Mouse (Mus musculus) forebrain, embryonic 12.5 days (tissue): Measurements from ENCODE around the gene Pip4k2a. TPM values are rescaled to one million over a fixed set of nuclear protein-coding genes. Genes with fewer than 3 reads are reported as not detected.

Experiments
- ATAC-seq: fragments of 200-750 bp; cut with Nextera tagmentation; 2 replicates; pipeline ENCODE4 v1.8.0; 2017; ENCODE audit warnings: moderate TSS enrichment; ENCODE audit not compliant: low FRiP score
- H3K27ac ChIP-seq: fragments of 300-500 bp; sonication (generic); 2 replicates; pipeline ENCODE4 v1.5.1; 2016; ENCODE audit warnings: mild to moderate bottlenecking
- H3K27me3 ChIP-seq: fragments of 300-500 bp; sonication (generic); 2 replicates; pipeline ENCODE4 v1.6.1; 2016; ENCODE audit warnings: mild to moderate bottlenecking
- H3K36me3 ChIP-seq: fragments of 300-500 bp; sonication (generic); replicated peaks from 2 replicates; pipeline ENCODE4 v1.6.1; 2016; ENCODE audit warnings: mild to moderate bottlenecking
- H3K4me1 ChIP-seq: fragments of 300-500 bp; sonication (generic); 2 replicates; pipeline ENCODE4 v1.6.1; 2016
- H3K4me2 ChIP-seq: fragments of 300-500 bp; sonication (generic); 2 replicates; pipeline ENCODE4 v1.6.1; 2016; ENCODE audit warnings: mild to moderate bottlenecking, moderate library complexity
- H3K4me3 ChIP-seq: fragments of 300-500 bp; sonication (generic); replicated peaks from 2 replicates; pipeline ENCODE4 v1.5.1; 2016; ENCODE audit warnings: mild to moderate bottlenecking
- H3K9ac ChIP-seq: fragments of 300-500 bp; sonication (generic); 2 replicates; pipeline ENCODE4 v1.6.1; 2016; ENCODE audit warnings: mild to moderate bottlenecking
- H3K9me3 ChIP-seq: fragments of 300-500 bp; sonication (generic); 2 replicates; pipeline ENCODE4 v1.6.1; 2016
- WGBS: fragments of 180-500 bp; shearing (Covaris S2); methylation state at CpG from one replicate; pipeline ENCODE4 v1.1.7; 2016; 5-methylcytosine and 5-hydroxymethylcytosine counted together
- polyA plus RNA-seq: library from polyadenylated mRNA; unstranded; fragments of >200 nt; fragmentation: Nextera tagmentation; extraction: Ambion mirVana; gene quantifications from 2 replicates; pipeline ENCODE4 v1.2.1, GENCODE M21; 2016

Pip4k2a gene
- polyA plus RNA-seq, 1 experiment from 2014 or later, result 9.1 TPM

- H3K4me2 ChIP-seq, result no peak overlapping the region
- ATAC-seq, result no peak
- H3K4me1 ChIP-seq, result peaks cover 4% of the 10 kb centered on the region
- no peak overlapping the region for H3K9ac ChIP-seq
- no peak overlapping the region for H3K27ac ChIP-seq
- H3K27me3 ChIP-seq, result no peaks in the 10 kb centered on the region
- H3K4me3 ChIP-seq, result no peak overlapping the region
- WGBS, result 93% methylated on average over 2 of the region's 2 CpGs
- H3K9me3 ChIP-seq, result 0 out of 2 replicates have a peak, but pooled peaks cover 5% of the 10 kb centered on the region
- no peaks in the 10 kb centered on the region for H3K36me3 ChIP-seq
These were observed 21.8 kb downstream of the Pip4k2a start for GRCm38 (mm10) chr2:18976175-18976574.

- no peak overlapping the region for H3K27ac ChIP-seq
- 63% methylated on average over 4 of the region's 4 CpGs for WGBS
- H3K4me3 ChIP-seq, result no peak overlapping the region
- no peak overlapping the region for H3K4me2 ChIP-seq
- 0 out of 2 replicates have a peak, but pooled peaks cover 5% of the 10 kb centered on the region for H3K9me3 ChIP-seq
- H3K9ac ChIP-seq, result no peak overlapping the region
- H3K27me3 ChIP-seq, result no peaks in the 10 kb centered on the region
- no peaks in the 10 kb centered on the region for H3K36me3 ChIP-seq
- no peak for ATAC-seq
- H3K4me1 ChIP-seq, result peaks cover 4% of the 10 kb centered on the region
These were observed 22.9 kb downstream of the Pip4k2a start for GRCm38 (mm10) chr2:18974882-18975645.

GRCm38 (mm10) chr2:18971564-18971963, 26.4 kb downstream of the Pip4k2a start:
- Histone ChIP-seq H3K4me1 (peaks cover 4% of the 10 kb centered on the region), H3K4me2 (no peak overlapping the region), H3K27me3 (no peaks in the 10 kb centered on the region), H3K9ac (no peak overlapping the region), H3K27ac (no peak overlapping the region), H3K9me3 (0 out of 2 replicates have a peak, but pooled peaks cover 5% of the 10 kb centered on the region), H3K36me3 (no peaks in the 10 kb centered on the region), H3K4me3 (no peak overlapping the region)
- ATAC-seq, result no peak
- WGBS, result 91% methylated on average over 3 of the region's 3 CpGs

GRCm38 (mm10) chr2:18970461-18970860, 27.5 kb downstream of the Pip4k2a start:
- Histone ChIP-seq H3K9ac (no peak overlapping the region), H3K27ac (no peak overlapping the region), H3K36me3 (no peaks in the 10 kb centered on the region), H3K9me3 (0 out of 2 replicates have a peak, but pooled peaks cover 5% of the 10 kb centered on the region), H3K4me3 (no peak overlapping the region), H3K27me3 (no peaks in the 10 kb centered on the region), H3K4me1 (peaks cover 3% of the 10 kb centered on the region), H3K4me2 (no peak overlapping the region)
- 81% methylated on average over 2 of the region's 2 CpGs for WGBS
- no peak for ATAC-seq

- ATAC-seq, result no peak
- Histone ChIP-seq H3K9ac (no peak overlapping the region), H3K9me3 (0 out of 2 replicates have a peak, but pooled peaks cover 5% of the 10 kb centered on the region), H3K4me2 (no peak overlapping the region), H3K4me1 (no peaks in the 10 kb centered on the region), H3K4me3 (no peak overlapping the region), H3K27ac (no peak overlapping the region), H3K27me3 (no peaks in the 10 kb centered on the region), H3K36me3 (no peaks in the 10 kb centered on the region)
- 90% methylated on average over 5 of the region's 5 CpGs for WGBS
These were observed 28.8 kb downstream of the Pip4k2a start for GRCm38 (mm10) chr2:18969066-18969681.

- H3K27ac ChIP-seq, result no peak overlapping the region
- H3K9me3 ChIP-seq, result 0 out of 2 replicates have a peak, but pooled peaks cover under 1% of the 10 kb centered on the region
- WGBS, result 90% methylated on average over 5 of the region's 5 CpGs
- H3K4me2 ChIP-seq, result no peak overlapping the region
- no peaks in the 10 kb centered on the region for H3K4me1 ChIP-seq
- ATAC-seq, result no peak
- no peaks in the 10 kb centered on the region; the same call in 1 of the 2 replicates for H3K27me3 ChIP-seq
- H3K4me3 ChIP-seq, result no peak overlapping the region
- no peak overlapping the region for H3K9ac ChIP-seq
- no peaks in the 10 kb centered on the region for H3K36me3 ChIP-seq
These were observed 30.4 kb downstream of the Pip4k2a start for GRCm38 (mm10) chr2:18967451-18968063.

GRCm38 (mm10) chr2:18966566-18966965, 31.4 kb downstream of the Pip4k2a start:
- Histone ChIP-seq H3K4me2 (no peak overlapping the region), H3K27me3 (no peaks in the 10 kb centered on the region; the same call in 1 of the 2 replicates), H3K9me3 (no peaks in the 10 kb centered on the region), H3K4me1 (no peaks in the 10 kb centered on the region), H3K4me3 (no peak overlapping the region), H3K9ac (no peak overlapping the region), H3K27ac (no peak overlapping the region), H3K36me3 (no peaks in the 10 kb centered on the region)
- no peak for ATAC-seq
- 91% methylated on average over 5 of the region's 5 CpGs for WGBS

GRCm38 (mm10) chr2:18965950-18966349, 32.0 kb downstream of the Pip4k2a start:
- H3K4me2 ChIP-seq, result no peak overlapping the region
- no peak overlapping the region for H3K4me3 ChIP-seq
- no peak overlapping the region for H3K9ac ChIP-seq
- H3K9me3 ChIP-seq, result no peaks in the 10 kb centered on the region
- no peak for ATAC-seq
- no peaks in the 10 kb centered on the region for H3K36me3 ChIP-seq
- no peaks in the 10 kb centered on the region; the same call in 1 of the 2 replicates for H3K27me3 ChIP-seq
- no peaks in the 10 kb centered on the region for H3K4me1 ChIP-seq
- H3K27ac ChIP-seq, result no peak overlapping the region
- WGBS, result 94% methylated on average over 2 of the region's 2 CpGs

GRCm38 (mm10) chr2:18965108-18965507, 32.8 kb downstream of the Pip4k2a start:
- WGBS, result 73% methylated on average over 3 of the region's 3 CpGs
- H3K4me3 ChIP-seq, result no peak overlapping the region
- H3K27me3 ChIP-seq, result no peaks in the 10 kb centered on the region; the same call in 1 of the 2 replicates
- no peaks in the 10 kb centered on the region for H3K36me3 ChIP-seq
- H3K9ac ChIP-seq, result no peak overlapping the region
- H3K4me2 ChIP-seq, result no peak overlapping the region
- peaks cover 7% of the 10 kb centered on the region; the same call in 1 of the 2 replicates for H3K4me1 ChIP-seq
- no peak for ATAC-seq
- H3K9me3 ChIP-seq, result no peaks in the 10 kb centered on the region
- H3K27ac ChIP-seq, result no peak overlapping the region

GRCm38 (mm10) chr2:18963286-18964040, 34.5 kb downstream of the Pip4k2a start:
- ATAC-seq, result no peak
- Histone ChIP-seq H3K27me3 (no peaks in the 10 kb centered on the region; the same call in 1 of the 2 replicates), H3K4me1 (peaks cover 7% of the 10 kb centered on the region; the same call in 1 of the 2 replicates), H3K4me2 (no peak overlapping the region), H3K4me3 (no peak overlapping the region), H3K27ac (no peak overlapping the region), H3K9me3 (no peaks in the 10 kb centered on the region), H3K9ac (no peak overlapping the region), H3K36me3 (no peaks in the 10 kb centered on the region)
- WGBS, result 71% methylated on average over 13 of the region's 13 CpGs

- Histone ChIP-seq H3K9me3 (no peaks in the 10 kb centered on the region), H3K4me3 (no peak overlapping the region), H3K36me3 (no peaks in the 10 kb centered on the region), H3K27ac (no peak overlapping the region), H3K4me2 (no peak overlapping the region), H3K9ac (no peak overlapping the region), H3K4me1 (peaks cover 7% of the 10 kb centered on the region; the same call in 1 of the 2 replicates), H3K27me3 (no peaks in the 10 kb centered on the region; the same call in 1 of the 2 replicates)
- 75% methylated on average over 3 of the region's 3 CpGs for WGBS
- ATAC-seq, result no peak
These were observed 35.4 kb downstream of the Pip4k2a start for GRCm38 (mm10) chr2:18962502-18962901.
